Mouse (Mus musculus) brain, embryonic 14.5 days (tissue): ENCODE measurements around the gene Hsbp1.

ENCODE experiments used
- CTCF ChIP-seq: fragments of 200-500 bp; IDR thresholded peaks from 2 replicates; pipeline ENCODE4 v1.5.1; 2012; ENCODE audit warnings: inconsistent platforms, mild to moderate bottlenecking, moderate library complexity, borderline replicate concordance; ENCODE audit not compliant: insufficient read depth, insufficient read length; ENCODE audit errors: extremely low read depth
- POLR2A ChIP-seq: fragments of 200-500 bp; IDR thresholded peaks from 2 replicates; pipeline ENCODE4 v1.6.1; 2012; ENCODE audit warnings: mild to moderate bottlenecking, inconsistent platforms, borderline replicate concordance; ENCODE audit not compliant: poor library complexity, insufficient read depth, insufficient read length, severe bottlenecking; ENCODE audit errors: extremely low read depth

DNA sequence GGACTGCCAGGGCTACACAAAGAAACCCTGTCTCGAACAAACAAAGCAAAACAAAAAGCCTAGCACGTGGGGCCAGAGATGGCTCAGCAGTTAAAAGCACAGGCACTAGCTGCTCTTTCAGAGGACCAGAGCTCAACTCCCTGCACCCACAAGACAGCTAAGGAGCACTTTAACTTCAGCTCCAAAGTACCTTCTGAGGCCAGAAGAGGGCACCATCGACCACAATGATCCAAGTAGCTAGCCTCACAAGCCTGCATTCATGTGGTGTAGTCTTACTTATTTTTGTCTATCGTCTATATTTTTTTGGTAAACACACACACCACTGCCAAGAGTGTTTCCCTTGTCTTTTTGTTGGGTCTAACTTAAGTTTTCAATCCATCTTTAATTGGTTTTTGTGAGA lies 36.3 kb downstream of the Hsbp1 start:
- TF ChIP-seq POLR2A = no peak
- peak; percentile 47; the same call in 1 of the 2 replicates for TF ChIP-seq CTCF
